Mouse (Mus musculus): Measurements from ENCODE around the gene Mcpt4. TPM values are rescaled to one million over a fixed set of nuclear protein-coding genes. Genes with fewer than 3 reads are reported as not detected.
"Not testable (repeated sequence)": the region's sequence is repeated elsewhere in the genome, so short reads cannot be mapped to it uniquely, and the experiment has no call there.

Mcpt4 gene
- 0.35 and 0.48 TPM in 2 replicates for polyA plus RNA-seq (2015; fragmentation: Nextera tagmentation; extraction: Ambion mirVana)

- H3K36me3 ChIP-seq; ATAC-seq (ENCODE audit: extremely low read depth, insufficient number of reproducible peaks, low FRiP score, low TSS enrichment); H3K27ac ChIP-seq (replicated peaks); H3K9ac ChIP-seq; H3K4me2 ChIP-seq; H3K4me1 ChIP-seq; H3K4me3 ChIP-seq; H3K9me3 ChIP-seq; H3K27me3 ChIP-seq (replicated peaks): not testable (repeated sequence)
- 44% methylated on average over 3 of the region's 3 CpGs for WGBS
Observed at GRCm38 (mm10) chr14:56062213-56062612, at the start of gene Mcpt4. Gene Mcpt4 (minus strand): TSS chr14:56062313.

GRCm38 (mm10) chr14:56105447-56106180, 43.5 kb upstream of the Mcpt4 start:
- Histone ChIP-seq H3K36me3 (no peaks in the 10 kb centered on the region), H3K4me2 (no peak overlapping the region), H3K9ac (no peak overlapping the region), H3K4me3 (no peak overlapping the region), H3K4me1 (no peaks in the 10 kb centered on the region), H3K27ac (replicated peaks) (no peak overlapping the region), H3K27me3 (replicated peaks) (no peaks in the 10 kb centered on the region), H3K9me3 (no peaks in the 10 kb centered on the region)
- no peak for ATAC-seq (ENCODE audit: extremely low read depth, insufficient number of reproducible peaks, low FRiP score, low TSS enrichment)
- WGBS = 71% methylated on average over 13 of the region's 13 CpGs

- no peaks in the 10 kb centered on the region for H3K9me3 ChIP-seq
- no peaks in the 10 kb centered on the region for H3K4me1 ChIP-seq
- H3K27ac ChIP-seq (replicated peaks) = no peak overlapping the region
- no peak for ATAC-seq (ENCODE audit: extremely low read depth, insufficient number of reproducible peaks, low FRiP score, low TSS enrichment)
- H3K9ac ChIP-seq = no peak overlapping the region
- no peaks in the 10 kb centered on the region for H3K27me3 ChIP-seq (replicated peaks)
- no peak overlapping the region for H3K4me2 ChIP-seq
- no peak overlapping the region for H3K4me3 ChIP-seq
- WGBS = 58% methylated on average over 5 of the region's 5 CpGs
- no peaks in the 10 kb centered on the region for H3K36me3 ChIP-seq
Observed at GRCm38 (mm10) chr14:56105016-56105415, 42.9 kb upstream of the Mcpt4 start.

- ATAC-seq (ENCODE audit: extremely low read depth, insufficient number of reproducible peaks, low FRiP score, low TSS enrichment) = no peak
- 70% methylated on average over 3 of the region's 3 CpGs for WGBS
Observed at GRCm38 (mm10) chr14:56103452-56103851, 41.3 kb upstream of the Mcpt4 start.

GRCm38 (mm10) chr14:56102386-56102785, 40.3 kb upstream of the Mcpt4 start, which contains the start of gene Ctsg:
Gene Ctsg (minus strand): TSS chr14:56102574.
- no peak for ATAC-seq (ENCODE audit: extremely low read depth, insufficient number of reproducible peaks, low FRiP score, low TSS enrichment)
- H3K4me2 ChIP-seq = no peak within 1 kb of the TSS
- H3K9ac ChIP-seq = no peak within 1 kb of the TSS
- no peak within 1 kb of the TSS for H3K27ac ChIP-seq (replicated peaks)
- no peaks in the 10 kb centered on the region for H3K9me3 ChIP-seq
- H3K36me3 ChIP-seq = no peaks in the 10 kb centered on the region
- no peak within 1 kb of the TSS for H3K4me3 ChIP-seq
- WGBS = 60% methylated on average over 10 of the region's 10 CpGs
- H3K27me3 ChIP-seq (replicated peaks) = no peaks in the 10 kb centered on the region
- peaks cover 7% of the 10 kb centered on the region for H3K4me1 ChIP-seq

More at GRCm38 (mm10) chr14:56103452-56103851, 41.3 kb upstream of the Mcpt4 start:
- H3K27me3 ChIP-seq (replicated peaks) = no peaks in the 10 kb centered on the region
- no peaks in the 10 kb centered on the region for H3K36me3 ChIP-seq
- H3K9me3 ChIP-seq = no peaks in the 10 kb centered on the region
- H3K27ac ChIP-seq (replicated peaks) = no peak overlapping the region
- no peak overlapping the region for H3K4me3 ChIP-seq
- no peak overlapping the region for H3K4me2 ChIP-seq
- H3K9ac ChIP-seq = no peak overlapping the region
- no peaks in the 10 kb centered on the region for H3K4me1 ChIP-seq

GRCm38 (mm10) chr14:56098940-56099339, 36.8 kb upstream of the Mcpt4 start:
- peaks cover 10% of the 10 kb centered on the region for H3K4me1 ChIP-seq
- no peaks in the 10 kb centered on the region for H3K27me3 ChIP-seq (replicated peaks)
- no peak overlapping the region for H3K4me2 ChIP-seq
- H3K9ac ChIP-seq = no peak overlapping the region
- no peak for ATAC-seq (ENCODE audit: extremely low read depth, insufficient number of reproducible peaks, low FRiP score, low TSS enrichment)
- no peaks in the 10 kb centered on the region for H3K36me3 ChIP-seq
- no peak overlapping the region for H3K4me3 ChIP-seq
- H3K27ac ChIP-seq (replicated peaks) = no peak overlapping the region
- 71% methylated on average over 4 of the region's 4 CpGs for WGBS
- no peaks in the 10 kb centered on the region for H3K9me3 ChIP-seq

- 28% methylated on average over 1 of the region's 1 CpGs for WGBS
- Histone ChIP-seq H3K9ac (no peak overlapping the region), H3K36me3 (no peaks in the 10 kb centered on the region), H3K27me3 (replicated peaks) (no peaks in the 10 kb centered on the region), H3K27ac (replicated peaks) (no peak overlapping the region), H3K9me3 (no peaks in the 10 kb centered on the region), H3K4me3 (no peak overlapping the region), H3K4me2 (no peak overlapping the region), H3K4me1 (peaks cover 10% of the 10 kb centered on the region)
- ATAC-seq (ENCODE audit: extremely low read depth, insufficient number of reproducible peaks, low FRiP score, low TSS enrichment) = no peak
Observed at GRCm38 (mm10) chr14:56097597-56097996, 35.5 kb upstream of the Mcpt4 start.

- peaks cover 10% of the 10 kb centered on the region for H3K4me1 ChIP-seq
Observed at GRCm38 (mm10) chr14:56093353-56093752, 31.2 kb upstream of the Mcpt4 start.

GRCm38 (mm10) chr14:56086711-56087110, 24.6 kb upstream of the Mcpt4 start:
- Histone ChIP-seq H3K4me3 (no peak overlapping the region), H3K9ac (no peak overlapping the region), H3K9me3 (peaks cover 3% of the 10 kb centered on the region; the same call in 1 of the 2 replicates), H3K27ac (replicated peaks) (no peak overlapping the region), H3K4me2 (no peak overlapping the region), H3K36me3 (no peaks in the 10 kb centered on the region), H3K27me3 (replicated peaks) (no peaks in the 10 kb centered on the region), H3K4me1 (no peaks in the 10 kb centered on the region)
- no peak for ATAC-seq (ENCODE audit: extremely low read depth, insufficient number of reproducible peaks, low FRiP score, low TSS enrichment)
- WGBS = 54% methylated on average over 3 of the region's 3 CpGs

More at GRCm38 (mm10) chr14:56093353-56093752, 31.2 kb upstream of the Mcpt4 start:
- Histone ChIP-seq H3K4me2 (no peak overlapping the region), H3K9ac (no peak overlapping the region), H3K27ac (replicated peaks) (no peak overlapping the region), H3K9me3 (peaks cover 3% of the 10 kb centered on the region; the same call in 1 of the 2 replicates), H3K4me3 (no peak overlapping the region), H3K27me3 (replicated peaks) (no peaks in the 10 kb centered on the region), H3K36me3 (no peaks in the 10 kb centered on the region)
- no peak for ATAC-seq (ENCODE audit: extremely low read depth, insufficient number of reproducible peaks, low FRiP score, low TSS enrichment)
- 80% methylated on average over 2 of the region's 2 CpGs for WGBS

- Histone ChIP-seq H3K9me3 (no peaks in the 10 kb centered on the region), H3K9ac (no peak within 1 kb of the TSS), H3K36me3 (no peaks in the 10 kb centered on the region), H3K27me3 (replicated peaks) (no peaks in the 10 kb centered on the region), H3K4me1 (no peaks in the 10 kb centered on the region), H3K27ac (replicated peaks) (no peak within 1 kb of the TSS), H3K4me2 (no peak within 1 kb of the TSS), H3K4me3 (no peak within 1 kb of the TSS)
- no peak for ATAC-seq (ENCODE audit: extremely low read depth, insufficient number of reproducible peaks, low FRiP score, low TSS enrichment)
- WGBS = 86% methylated on average over 2 of the region's 2 CpGs
Observed at GRCm38 (mm10) chr14:56085167-56085566, 23.1 kb upstream of the Mcpt4 start, which contains the start of gene Mcpt8. Gene Mcpt8 (minus strand): TSS chr14:56085273.

GRCm38 (mm10) chr14:56082016-56082415, 19.9 kb upstream of the Mcpt4 start:
- Histone ChIP-seq H3K27me3 (replicated peaks) (no peaks in the 10 kb centered on the region), H3K4me3 (no peak overlapping the region), H3K4me1 (no peaks in the 10 kb centered on the region), H3K4me2 (no peak overlapping the region), H3K9me3 (no peaks in the 10 kb centered on the region), H3K27ac (replicated peaks) (no peak overlapping the region), H3K9ac (no peak overlapping the region), H3K36me3 (no peaks in the 10 kb centered on the region)
- WGBS = 80% methylated on average over 4 of the region's 4 CpGs
- ATAC-seq (ENCODE audit: extremely low read depth, insufficient number of reproducible peaks, low FRiP score, low TSS enrichment) = no peak

- no peak overlapping the region for H3K4me3 ChIP-seq
- H3K4me1 ChIP-seq = peaks cover 17% of the 10 kb centered on the region
- no peak overlapping the region for H3K9ac ChIP-seq
- H3K27ac ChIP-seq (replicated peaks) = no peak overlapping the region
- no peaks in the 10 kb centered on the region for H3K36me3 ChIP-seq
- H3K9me3 ChIP-seq = no peaks in the 10 kb centered on the region
- no peaks in the 10 kb centered on the region for H3K27me3 ChIP-seq (replicated peaks)
- no peak overlapping the region for H3K4me2 ChIP-seq
- no peak for ATAC-seq (ENCODE audit: extremely low read depth, insufficient number of reproducible peaks, low FRiP score, low TSS enrichment)
- 19% methylated on average over 4 of the region's 4 CpGs for WGBS
Observed at GRCm38 (mm10) chr14:56057722-56058121, 4.4 kb downstream of the Mcpt4 start.
